In the genomic region with DNA sequence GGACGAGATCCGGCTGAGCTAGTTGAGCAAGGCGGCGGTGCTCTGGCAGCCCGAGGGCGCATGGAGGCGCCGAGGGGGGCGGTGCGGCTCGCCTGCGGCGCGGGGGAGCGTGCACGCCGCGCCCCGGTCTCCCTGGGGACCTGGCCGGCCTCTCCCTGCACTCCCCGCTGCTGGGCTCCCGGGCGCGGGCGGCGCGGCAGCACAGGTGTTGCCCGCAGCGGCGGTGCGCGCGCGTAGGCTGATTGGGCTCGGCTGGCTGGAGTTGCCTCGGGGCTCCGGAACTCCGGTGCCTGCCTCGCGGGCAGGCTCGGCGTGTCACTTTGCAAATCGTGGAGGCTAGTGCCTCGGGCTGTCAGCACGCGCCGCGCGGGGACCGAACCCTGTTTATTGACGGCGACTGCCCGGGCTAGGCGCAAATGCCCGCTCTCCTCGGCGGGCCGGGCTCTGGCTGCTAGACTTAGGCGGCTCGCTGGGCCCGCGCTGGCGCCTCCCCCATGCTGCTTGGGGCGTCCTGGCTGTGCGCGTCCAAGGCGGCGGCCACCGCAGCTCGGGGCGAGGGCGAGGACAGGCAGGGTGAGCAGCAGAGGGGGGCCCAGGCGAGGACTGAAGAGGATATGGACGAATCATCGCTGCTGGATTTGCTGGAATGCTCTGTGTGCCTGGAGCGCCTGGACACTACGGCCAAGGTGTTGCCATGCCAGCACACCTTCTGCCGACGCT, we compare ENCODE assay signal across 8 mouse cellular contexts. TPM values are rescaled to one million over a fixed set of nuclear protein-coding genes. Genes with fewer than 3 reads are reported as not detected.
DNase-seq lines count a peak whose midpoint lies in the region; ATAC-seq and TF ChIP-seq lines count a peak whose summit lies in the region.

A gene (plus strand): TSS at position 279 of the 720 bp plus-strand sequence.

- no peak for TF ChIP-seq POLR2A in spleen, adult 2 months (IDR thresholded peaks at IDR 0.05; ENCODE audit: low read depth, low read length)

- no peak for TF ChIP-seq CTCF in spleen, adult 2 months (IDR thresholded peaks at IDR 0.05; ENCODE audit: extremely low read depth, insufficient read depth, insufficient read length, insufficient replicate concordance)
- TF ChIP-seq CTCF in layer of hippocampus, adult 2 months (conservative IDR thresholded peaks at IDR 0.05) = no peak
- TF ChIP-seq CTCF in liver, postnatal 0 days (IDR thresholded peaks at IDR 0.05; ENCODE audit: low read depth) = no peak

- peaks cover 10% of the 10 kb centered on the region; the same call in 1 of the 2 replicates for H3K27me3 ChIP-seq in spleen, adult 2 months (ENCODE audit: control insufficient read depth, insufficient read depth, low read length)
- peaks cover 87% of the 10 kb centered on the region for H3K27me3 ChIP-seq in heart, embryonic 13.5 days (replicated peaks)
- H3K27me3 ChIP-seq in liver, postnatal 0 days (ENCODE audit: insufficient read depth, low read length) = peaks cover 42% of the 10 kb centered on the region

- no peaks in the 10 kb centered on the region for H3K9me3 ChIP-seq in heart, embryonic 13.5 days
- no peaks in the 10 kb centered on the region for H3K9me3 ChIP-seq in liver, postnatal 0 days (ENCODE audit: low read length)

- H3K9ac ChIP-seq in heart, embryonic 13.5 days = peak within 1 kb of the TSS; percentile 76
- no peak within 1 kb of the TSS for H3K9ac ChIP-seq in liver, postnatal 0 days (replicated peaks)

- ATAC-seq in heart, embryonic 13.5 days (ENCODE audit: extremely low read depth, insufficient number of reproducible peaks, low FRiP score, low TSS enrichment) = no peak
- ATAC-seq in liver, postnatal 0 days = no peak
- ATAC-seq in monocyte, adult 5-6 weeks (replicated peaks; ENCODE audit: insufficient number of reproducible peaks, low FRiP score, low TSS enrichment, poor library complexity, severe bottlenecking) = no peak

- H3K4me3 ChIP-seq in spleen, adult 2 months (ENCODE audit: extremely low read depth, insufficient read depth, insufficient read length) = peak within 1 kb of the TSS; percentile 32; the same call in 1 of the 2 replicates
- peak within 1 kb of the TSS; percentile 60 for H3K4me3 ChIP-seq in heart, embryonic 13.5 days
- H3K4me3 ChIP-seq in layer of hippocampus, adult 2 months = peak within 1 kb of the TSS; percentile 80
- H3K4me3 ChIP-seq in liver, postnatal 0 days (ENCODE audit: low read depth, low read length) = peak within 1 kb of the TSS; percentile 42

- H3K4me1 ChIP-seq in spleen, adult 2 months (ENCODE audit: control insufficient read depth, insufficient read depth, insufficient read length) = peaks cover 4% of the 10 kb centered on the region
- H3K4me1 ChIP-seq in heart, embryonic 13.5 days = peaks cover 13% of the 10 kb centered on the region
- H3K4me1 ChIP-seq in liver, postnatal 0 days (ENCODE audit: insufficient read depth) = peaks cover 8% of the 10 kb centered on the region; the same call in 1 of the 2 replicates

- H3K36me3 ChIP-seq in spleen, adult 2 months (ENCODE audit: control insufficient read depth, insufficient read depth, low read length) = no peaks in the 10 kb centered on the region
- H3K36me3 ChIP-seq in heart, embryonic 13.5 days = no peaks in the 10 kb centered on the region
- H3K36me3 ChIP-seq in liver, postnatal 0 days (replicated peaks; ENCODE audit: insufficient read depth, low read length) = no peaks in the 10 kb centered on the region

- H3K27ac ChIP-seq in spleen, adult 2 months (ENCODE audit: insufficient read depth, low read length) = no peak within 1 kb of the TSS
- H3K27ac ChIP-seq in heart, embryonic 13.5 days (replicated peaks) = no peak within 1 kb of the TSS
- H3K27ac ChIP-seq in layer of hippocampus, adult 2 months = peak within 1 kb of the TSS; percentile 90
- H3K27ac ChIP-seq in liver, postnatal 0 days (ENCODE audit: low read depth) = no peak within 1 kb of the TSS

- TF ChIP-seq EP300 in liver, postnatal 0 days (IDR thresholded peaks at IDR 0.05; ENCODE audit: low read depth) = no peak

- no peak for DNase-seq in spleen, adult 2 months (ENCODE audit: low read depth in 1 of 2, low spot score in 2 of 2)
- DNase-seq in spleen, postnatal 36 days (ENCODE audit: low spot score in 2 of 2) = no peak
- peak; percentile 65 for DNase-seq in embryo, embryonic 11 days
- DNase-seq in layer of hippocampus, adult 2 months (ENCODE audit: low spot score in 2 of 2) = no peak
- DNase-seq in liver, postnatal 0 days = peak; percentile 21
- DNase-seq in ovary, adult 18-20 months (ENCODE audit: low spot score) = peak; percentile 1

- peak within 1 kb of the TSS; percentile 93 for H3K4me2 ChIP-seq in heart, embryonic 13.5 days
- H3K4me2 ChIP-seq in liver, postnatal 0 days (ENCODE audit: low read depth, low read length) = peak within 1 kb of the TSS; percentile 74

- WGBS in spleen, adult 2 months = 2% methylated on average over 71 of the region's 79 CpGs
- under 1% methylated on average over 63 of the region's 79 CpGs for WGBS in heart, embryonic 13.5 days
- 1% methylated on average over 79 of the region's 79 CpGs for WGBS in liver, postnatal 0 days (ENCODE audit: insufficient replicate concordance)

RNA-seq across cellular contexts. Expression of the gene that starts here (rescaled TPM):
- polyA plus RNA-seq in spleen, adult 2 months (2012; rRNA removed) = 1.5 and 2.3 TPM in 2 replicates
- 0.23 and 0.32 TPM in 2 replicates for polyA plus RNA-seq in heart, embryonic 13.5 days (2015; fragmentation: Nextera tagmentation; extraction: Ambion mirVana)
- total RNA-seq in layer of hippocampus, adult 2 months (2021) = 10 to 100 TPM; 33.4 to 34.5 TPM
- polyA plus RNA-seq in liver, postnatal 0 days (2015; fragmentation: Nextera tagmentation; extraction: Ambion mirVana) = not detected in 2 replicates
- not detected in 3 replicates for total RNA-seq in monocyte, adult 5-6 weeks (2017)

Comparison
In these comparisons a context has a peak if more than half of its experiments do, and no peak if none do; other contexts are left out.
1. RNA of the gene that starts here (total RNA-seq): 33.4 to 34.5 TPM in layer of hippocampus, adult 2 months; not detected in monocyte, adult 5-6 weeks; every median in the first group is over 10 times any median in the second.
2. Peak in DNase-seq, H3K4me3 ChIP-seq and H3K4me2 ChIP-seq in liver, postnatal 0 days; RNA of the gene not detected or under 1 TPM.
3. DNase-seq: peak in embryo, embryonic 11 days (single experiment) and ovary, adult 18-20 months (single experiment); none in spleen, adult 2 months (0 of 2), spleen, postnatal 36 days (0 of 2) and layer of hippocampus, adult 2 months (0 of 2).
4. Peak in every context shown above with its lines, with median percentiles within 50 percentile points of each other: H3K4me3 ChIP-seq.